Mouse (Mus musculus): ENCODE results near the gene Ppp1r12b.

DNA sequence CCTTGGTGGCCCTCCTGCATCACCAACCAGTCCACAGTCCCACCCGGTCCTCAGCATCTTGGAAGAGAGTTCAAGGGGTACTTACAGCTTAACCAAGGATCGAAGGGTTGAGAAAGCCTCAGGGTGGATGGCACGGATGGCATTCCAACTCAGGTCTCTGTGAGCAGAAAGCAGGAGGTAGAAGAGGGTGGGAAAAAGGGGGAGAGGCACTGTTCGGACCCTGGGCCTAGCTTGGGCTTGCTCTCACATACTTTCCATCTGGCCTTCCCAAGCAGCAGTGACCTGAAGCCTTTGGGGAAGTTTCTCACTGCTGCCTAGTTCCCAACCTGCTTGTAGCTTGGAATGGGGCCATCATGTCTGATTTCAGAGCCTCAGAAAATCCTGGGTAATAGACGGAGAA is 41.8 kb upstream of the Ppp1r12b start:
- TF ChIP-seq CTCF (IDR thresholded peaks at IDR 0.05; ENCODE audit: extremely low read depth, insufficient read length, insufficient replicate concordance, low read depth, low read length) (no peak), POLR2A (IDR thresholded peaks at IDR 0.05; ENCODE audit: low read depth, low read length) (no peak)
